Comparison of ENCODE assay signal across 24 mouse cellular contexts in the genomic region with DNA sequence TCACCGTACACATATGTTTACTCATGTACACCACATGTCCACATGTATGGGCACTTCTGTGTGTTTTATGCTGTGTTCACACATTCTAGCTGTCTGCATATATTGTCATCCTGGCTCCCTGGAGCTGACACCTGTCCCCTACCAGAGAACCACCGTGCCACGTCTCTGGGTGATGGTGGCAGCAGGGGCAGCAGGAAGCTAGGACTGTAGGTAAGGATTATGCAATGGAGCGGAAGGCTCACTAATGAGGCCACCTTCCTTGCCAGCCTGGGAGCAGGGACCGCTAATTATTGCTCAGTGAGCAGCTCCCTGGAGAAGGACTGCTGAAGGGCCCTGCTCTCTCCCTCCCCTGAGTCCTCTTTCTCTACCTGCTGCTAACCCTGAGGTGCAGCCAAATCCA. TPM values are rescaled to one million over a fixed set of nuclear protein-coding genes. Genes with fewer than 3 reads are reported as not detected.
DNase-seq lines count a peak whose midpoint lies in the region; ATAC-seq lines count a peak whose summit lies in the region.
"Had no signal": no experiment of that assay in that cellular context is flagged by ENCODE, and none has a peak within 500 bp of the region (broad histone marks: within the 10 kb centered on the region; RNA-seq: fewer than 3 reads in every experiment).

No protein-coding gene starts in this region.

- peak; percentile 13 for DNase-seq in cerebellum, adult 8-10 months
- DNase-seq in heart, adult 11 months, result peak; percentile 77
- no peak for DNase-seq in heart, postnatal 36 days
- DNase-seq in cerebellum, postnatal 25 days, result peak; percentile 47 to 56
- DNase-seq in retina, postnatal 1 day, result peak; percentile 44
- DNase-seq: adrenal gland, adult 2 months; B cell, adult 2 months; embryo, embryonic 11 days; heart, postnatal 10 days; kidney, adult 8-10 months; kidney, postnatal 10 days; lung, postnatal 4 days; right cerebral cortex, adult 18-20 months; right cerebral cortex, postnatal 4 days; thymus, postnatal 14 days had no signal

- intact Hi-C loops in heart, postnatal 36 days (cut with DNase I), result no loop called here

- ATAC-seq in cerebellum, adult (ENCODE audit: insufficient number of reproducible peaks, low FRiP score, low TSS enrichment), result no peak
- ATAC-seq in megakaryocyte, adult 5-6 weeks (ENCODE audit: poor library complexity, severe bottlenecking), result no peak
- ATAC-seq: midbrain, embryonic 15.5 days; Patski had no signal

RNA-seq across cellular contexts. Expression of gene Odf3l1, which starts 23.8 kb away (rescaled TPM):
- total RNA-seq in heart, postnatal 36 days (2021), result not detected
- not detected in 2 replicates for total RNA-seq in megakaryocyte, adult 5-6 weeks (2015)
- not detected in 2 replicates for total RNA-seq in megakaryocyte, adult 5-6 weeks (2017)
- total RNA-seq: CH12.LX; G1E; layer of hippocampus, adult 18-20 months; layer of hippocampus, postnatal 14 days; liver, adult 2 months had no signal

RNA-seq across cellular contexts. Expression of gene Cspg4, which starts 24.1 kb away (rescaled TPM):
- total RNA-seq in heart, postnatal 36 days (2021), result 10 to 100 TPM; 14.7 to 16.7 TPM
- not detected in 2 replicates for total RNA-seq in megakaryocyte, adult 5-6 weeks (2015)
- not detected in 2 replicates for total RNA-seq in megakaryocyte, adult 5-6 weeks (2017)

RNA-seq across cellular contexts. Expression of gene Lingo1, which starts 44.5 kb away (rescaled TPM):
- 1 to 10 TPM in 1 of 2 experiments, under 1 TPM in 1; 0.73 to 1.4 TPM for total RNA-seq in heart, postnatal 36 days (2021)
- not detected in 2 replicates for total RNA-seq in megakaryocyte, adult 5-6 weeks (2015)
- total RNA-seq in megakaryocyte, adult 5-6 weeks (2017), result not detected in 2 replicates
- total RNA-seq: CH12.LX had no signal

Comparison
In these comparisons a context has a peak if more than half of its experiments do, and no peak if none do; other contexts are left out.
1. DNase-seq: peak in cerebellum, adult 8-10 months (single experiment), heart, adult 11 months (single experiment), cerebellum, postnatal 25 days (2 of 2) and retina, postnatal 1 day (single experiment); none in heart, postnatal 36 days (0 of 2).
2. RNA of gene Cspg4, which starts 24.1 kb away (total RNA-seq): 14.7 to 16.7 TPM in heart, postnatal 36 days; not detected in megakaryocyte, adult 5-6 weeks; every median in the first group is over 10 times any median in the second.